Mouse (Mus musculus): ENCODE data around the gene Kank1. TPM values are rescaled to one million over a fixed set of nuclear protein-coding genes. Genes with fewer than 3 reads are reported as not detected.

Gene Kank1
- polyA plus RNA-seq, 1 experiment from 2014 or later, result 20.4 TPM

DNA sequence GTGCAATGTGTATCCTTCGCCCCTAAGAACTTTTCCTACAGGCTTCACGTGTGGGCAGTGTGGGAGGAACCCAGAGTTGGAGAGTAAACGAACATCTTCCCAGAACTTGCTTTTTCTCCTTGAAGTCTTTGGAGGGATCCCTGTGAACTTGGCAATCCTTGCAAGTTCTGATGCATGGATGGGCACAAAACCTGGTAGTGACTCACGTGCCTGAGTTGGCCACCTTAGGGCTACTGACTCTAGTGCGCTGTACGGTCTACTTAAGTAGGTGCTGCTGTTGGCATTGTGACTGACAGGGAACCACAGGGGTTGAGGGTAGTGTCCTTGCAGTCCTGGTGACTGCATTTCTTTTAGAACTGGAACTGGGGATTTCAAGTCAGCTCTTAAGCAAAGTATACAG, 21.5 kb downstream of the Kank1 start:
- Histone ChIP-seq H3K36me3 (no peaks in the 10 kb centered on the region), H3K4me1 (no peaks in the 10 kb centered on the region), H3K9ac (no peak overlapping the region), H3K9me3 (replicated peaks) (no peaks in the 10 kb centered on the region), H3K27ac (no peak overlapping the region), H3K4me2 (replicated peaks) (no peak overlapping the region), H3K27me3 (no peaks in the 10 kb centered on the region), H3K4me3 (no peak overlapping the region)
- no peak for ATAC-seq (ENCODE audit: low FRiP score)
- WGBS, result 88% methylated on average over 6 of the region's 6 CpGs

DNA sequence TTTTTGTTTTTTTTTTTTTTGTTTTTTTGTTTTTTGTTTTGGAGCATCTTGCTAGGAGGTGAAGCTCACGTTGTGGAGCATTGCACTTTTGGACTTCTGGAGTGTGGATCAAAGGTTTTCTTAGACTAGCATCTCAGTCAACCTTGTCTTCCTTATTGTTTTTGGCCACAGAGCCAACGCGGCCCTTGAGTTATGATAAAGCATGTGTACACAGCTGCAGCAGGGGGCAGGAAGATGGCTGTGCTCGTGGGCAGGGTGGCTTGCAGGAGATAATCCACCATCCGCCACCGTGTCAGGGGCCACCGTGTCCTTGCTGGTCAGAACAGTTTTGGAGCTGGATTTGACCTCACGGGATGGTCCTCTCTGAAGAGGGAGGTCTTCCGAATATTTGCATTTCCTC, 29.4 kb downstream of the Kank1 start:
- H3K9ac ChIP-seq, result no peak overlapping the region
- H3K4me2 ChIP-seq (replicated peaks), result no peak overlapping the region
- WGBS, result 47% methylated on average over 9 of the region's 9 CpGs
- 0 out of 2 replicates have a peak, but pooled peaks cover 3% of the 10 kb centered on the region for H3K9me3 ChIP-seq (replicated peaks)
- no peak overlapping the region for H3K4me3 ChIP-seq
- no peak overlapping the region for H3K27ac ChIP-seq
- H3K4me1 ChIP-seq, result peaks cover 7% of the 10 kb centered on the region; the same call in 1 of the 2 replicates
- no peak for ATAC-seq (ENCODE audit: low FRiP score)
- no peaks in the 10 kb centered on the region for H3K36me3 ChIP-seq
- H3K27me3 ChIP-seq, result no peaks in the 10 kb centered on the region

DNA sequence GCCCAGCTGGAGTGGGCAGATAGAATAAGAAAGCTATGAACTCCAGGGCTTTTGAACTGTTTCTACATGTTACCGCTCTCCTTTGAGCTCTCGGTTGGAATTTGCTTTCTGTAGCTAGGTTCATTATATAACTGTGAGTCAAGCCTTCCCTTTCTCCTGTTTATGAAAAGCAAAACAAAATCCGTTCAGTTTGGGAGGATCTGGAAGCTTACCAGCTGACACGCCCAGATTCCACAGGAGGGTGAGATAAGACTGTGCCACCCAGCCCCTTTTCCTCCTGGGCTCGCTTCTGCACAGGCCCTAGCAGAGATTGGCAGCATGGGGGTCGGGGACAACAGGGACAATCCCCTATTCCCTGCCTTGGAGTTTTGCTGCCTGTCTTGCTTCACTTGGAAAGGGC, 30.5 kb downstream of the Kank1 start:
- Histone ChIP-seq H3K27me3 (no peaks in the 10 kb centered on the region), H3K4me3 (no peak overlapping the region), H3K4me2 (replicated peaks) (no peak overlapping the region), H3K27ac (no peak overlapping the region), H3K9me3 (replicated peaks) (0 out of 2 replicates have a peak, but pooled peaks cover 3% of the 10 kb centered on the region), H3K36me3 (no peaks in the 10 kb centered on the region), H3K9ac (no peak overlapping the region), H3K4me1 (peaks cover 7% of the 10 kb centered on the region; the same call in 1 of the 2 replicates)
- ATAC-seq (ENCODE audit: low FRiP score), result no peak
- WGBS, result 42% methylated on average over 6 of the region's 6 CpGs

DNA sequence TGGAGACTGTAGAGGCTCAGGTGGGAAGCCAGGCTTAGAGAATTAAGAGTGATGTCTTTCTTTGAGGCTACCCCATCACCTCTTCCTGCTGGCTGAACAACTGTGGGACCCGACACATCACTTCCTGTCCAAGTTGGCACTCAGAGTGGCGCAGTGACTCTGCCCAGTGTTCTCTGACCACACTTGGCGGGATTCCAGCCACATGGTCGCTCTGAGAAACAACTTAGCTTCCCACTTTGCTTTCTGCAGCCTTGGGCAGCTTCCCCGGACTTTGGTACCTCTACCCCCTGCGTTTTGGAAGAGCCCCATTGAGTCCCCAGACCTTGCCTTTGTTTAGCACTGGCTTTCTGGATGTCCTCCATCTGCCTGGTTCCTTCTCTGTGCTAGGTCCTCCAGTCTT, 31.8 kb downstream of the Kank1 start:
- no peak for ATAC-seq (ENCODE audit: low FRiP score)
- WGBS, result 87% methylated on average over 6 of the region's 6 CpGs

DNA sequence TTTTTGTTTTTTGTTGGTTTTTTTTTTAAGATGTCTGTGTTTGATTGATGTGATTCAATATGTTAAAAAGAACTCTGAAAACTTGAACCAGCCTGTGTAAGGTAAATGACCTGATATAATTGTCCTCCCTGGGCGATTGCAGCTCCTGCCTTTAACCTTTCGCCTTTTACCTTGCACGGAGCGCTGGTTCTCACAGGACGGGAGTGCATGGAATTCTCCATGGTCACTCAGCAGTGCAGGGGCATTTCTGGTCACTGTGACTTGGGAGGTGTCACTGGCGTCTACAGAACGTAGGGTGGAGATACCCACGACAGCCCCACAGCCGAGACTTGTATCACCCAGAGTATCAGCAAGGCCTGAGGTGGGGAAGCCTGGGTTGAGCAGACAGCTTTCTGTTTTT, 34.8 kb downstream of the Kank1 start:
- no peak overlapping the region for H3K4me3 ChIP-seq
- H3K36me3 ChIP-seq, result no peaks in the 10 kb centered on the region
- ATAC-seq (ENCODE audit: low FRiP score), result no peak
- WGBS, result 50% methylated on average over 9 of the region's 9 CpGs
- peaks cover 7% of the 10 kb centered on the region; the same call in 1 of the 2 replicates for H3K4me1 ChIP-seq
- 0 out of 2 replicates have a peak, but pooled peaks cover 3% of the 10 kb centered on the region for H3K9me3 ChIP-seq (replicated peaks)
- H3K9ac ChIP-seq, result no peak overlapping the region
- H3K4me2 ChIP-seq (replicated peaks), result no peak overlapping the region
- H3K27me3 ChIP-seq, result no peaks in the 10 kb centered on the region
- H3K27ac ChIP-seq, result no peak overlapping the region

More for the DNA sequence above, 31.8 kb downstream of the Kank1 start:
- no peaks in the 10 kb centered on the region for H3K27me3 ChIP-seq
- peaks cover 7% of the 10 kb centered on the region; the same call in 1 of the 2 replicates for H3K4me1 ChIP-seq
- H3K9me3 ChIP-seq (replicated peaks), result 0 out of 2 replicates have a peak, but pooled peaks cover 3% of the 10 kb centered on the region
- H3K36me3 ChIP-seq, result no peaks in the 10 kb centered on the region
- no peak overlapping the region for H3K4me3 ChIP-seq
- H3K27ac ChIP-seq, result no peak overlapping the region
- no peak overlapping the region for H3K9ac ChIP-seq
- H3K4me2 ChIP-seq (replicated peaks), result no peak overlapping the region

DNA sequence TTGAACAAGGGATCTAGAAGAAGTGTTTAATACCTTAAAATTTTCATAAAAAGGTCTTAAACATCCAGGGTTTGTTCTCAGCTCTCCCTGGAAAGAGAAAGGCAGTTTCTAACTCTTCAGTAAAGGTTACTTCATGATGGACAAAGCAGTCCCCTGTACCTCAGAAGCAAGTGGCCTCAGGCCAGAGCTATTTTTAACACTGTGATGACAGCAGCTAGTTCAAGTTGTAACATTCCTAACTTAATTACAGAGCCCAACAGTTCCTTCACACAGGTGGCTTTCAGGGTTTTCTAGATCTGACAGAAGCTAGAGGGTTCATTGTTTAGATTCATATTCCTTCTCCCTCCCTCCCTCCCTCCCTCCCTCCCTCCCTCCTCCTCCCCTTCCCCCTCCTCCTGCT, 36.4 kb downstream of the Kank1 start:
- no peak for ATAC-seq (ENCODE audit: low FRiP score)
- no peak overlapping the region for H3K27ac ChIP-seq
- H3K4me1 ChIP-seq, result no peaks in the 10 kb centered on the region
- H3K9ac ChIP-seq, result no peak overlapping the region
- H3K4me3 ChIP-seq, result no peak overlapping the region
- 0 out of 2 replicates have a peak, but pooled peaks cover 3% of the 10 kb centered on the region for H3K9me3 ChIP-seq (replicated peaks)
- H3K36me3 ChIP-seq, result no peaks in the 10 kb centered on the region
- no peaks in the 10 kb centered on the region for H3K27me3 ChIP-seq
- no peak overlapping the region for H3K4me2 ChIP-seq (replicated peaks)

DNA sequence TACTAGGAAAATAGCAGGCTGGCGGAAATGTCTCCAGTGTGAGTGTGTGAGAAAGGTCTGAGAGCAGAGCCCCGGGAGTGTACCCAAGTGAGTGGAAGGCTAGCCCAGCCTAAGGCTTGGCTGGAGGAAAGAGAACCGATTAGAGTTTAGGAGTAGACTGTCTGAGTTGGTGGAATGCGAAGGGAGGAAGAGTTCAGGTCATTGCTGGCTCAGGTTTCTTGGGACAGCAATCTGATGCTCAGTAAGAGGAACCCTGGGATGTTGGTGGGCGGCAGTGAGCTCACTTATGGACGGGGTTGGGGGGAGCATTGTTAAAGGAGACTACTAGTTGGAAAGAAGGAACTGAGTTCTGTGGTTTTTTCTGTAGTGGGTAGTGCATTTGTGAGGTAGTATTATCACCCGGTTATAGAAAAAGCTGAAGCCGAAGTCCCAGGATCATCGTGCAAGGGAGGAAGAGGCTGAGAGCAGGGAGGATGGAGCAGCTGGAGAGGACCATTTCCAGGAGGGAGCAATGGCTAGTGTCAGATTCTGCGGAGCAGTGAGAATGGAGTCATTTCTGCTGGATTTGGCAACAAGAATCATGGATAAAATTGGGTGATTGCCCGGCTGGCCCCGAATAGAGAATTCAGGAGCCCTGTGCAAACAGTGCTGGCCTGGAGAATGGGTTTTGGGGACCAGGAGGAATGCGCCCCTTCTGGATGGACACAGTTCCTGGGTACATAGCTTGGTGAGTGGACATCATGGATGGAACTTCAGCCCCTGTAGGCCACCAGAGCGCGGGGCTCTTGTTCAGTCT, 40.0 kb downstream of the Kank1 start:
- no peak overlapping the region for H3K4me2 ChIP-seq (replicated peaks)
- no peak for ATAC-seq (ENCODE audit: low FRiP score)
- no peaks in the 10 kb centered on the region for H3K27me3 ChIP-seq
- no peaks in the 10 kb centered on the region for H3K4me1 ChIP-seq
- H3K27ac ChIP-seq, result no peak overlapping the region
- WGBS, result 87% methylated on average over 15 of the region's 15 CpGs
- H3K36me3 ChIP-seq, result no peaks in the 10 kb centered on the region
- no peak overlapping the region for H3K4me3 ChIP-seq
- no peaks in the 10 kb centered on the region for H3K9me3 ChIP-seq (replicated peaks)
- no peak overlapping the region for H3K9ac ChIP-seq

DNA sequence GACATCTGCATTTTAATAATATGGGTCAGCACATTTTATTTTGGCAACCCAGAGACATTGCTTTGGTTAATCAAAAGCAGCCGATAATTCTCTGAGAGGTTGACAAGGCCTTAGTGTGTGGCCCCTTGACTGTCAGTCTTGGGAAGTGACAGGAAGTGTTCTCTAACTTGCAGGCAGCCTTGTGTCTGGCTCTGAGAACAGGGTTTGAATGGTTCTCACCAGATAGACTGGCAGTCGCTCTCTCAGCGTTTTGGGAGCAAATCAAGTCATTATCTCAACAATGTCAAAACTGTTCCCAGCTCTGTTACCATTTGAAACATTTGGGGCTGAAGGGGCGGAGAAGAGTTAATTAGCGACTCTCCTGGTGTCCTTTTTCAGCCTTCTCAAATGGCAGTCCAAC, 41.0 kb downstream of the Kank1 start:
- no peak for ATAC-seq (ENCODE audit: low FRiP score)

DNA sequence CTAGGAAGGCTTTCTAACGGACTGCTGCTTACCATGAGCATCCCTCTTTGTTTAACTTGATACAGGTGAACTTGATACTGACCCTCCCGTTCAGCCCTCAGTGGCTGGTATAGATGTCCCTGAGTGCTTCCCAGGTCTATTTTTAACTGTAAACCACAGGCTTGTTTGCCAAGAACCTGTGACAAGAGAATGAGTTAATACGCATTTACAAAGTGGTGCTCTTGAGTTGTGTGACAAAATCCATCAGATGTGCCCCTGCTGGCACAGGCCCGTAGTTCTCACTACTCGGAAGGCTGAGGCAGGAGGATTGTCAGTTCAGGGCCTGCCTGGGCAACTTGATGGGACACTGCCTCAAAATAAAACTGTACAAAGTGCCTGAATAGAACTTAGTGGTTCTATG, 42.8 kb downstream of the Kank1 start:
- Histone ChIP-seq H3K4me3 (no peak overlapping the region), H3K4me1 (no peaks in the 10 kb centered on the region), H3K27me3 (no peaks in the 10 kb centered on the region), H3K4me2 (replicated peaks) (no peak overlapping the region), H3K36me3 (no peaks in the 10 kb centered on the region), H3K9ac (no peak overlapping the region), H3K9me3 (replicated peaks) (no peaks in the 10 kb centered on the region), H3K27ac (no peak overlapping the region)
- WGBS, result 86% methylated on average over 5 of the region's 5 CpGs
- ATAC-seq (ENCODE audit: low FRiP score), result no peak

More for the DNA sequence above, 41.0 kb downstream of the Kank1 start:
- Histone ChIP-seq H3K9me3 (replicated peaks) (no peaks in the 10 kb centered on the region), H3K27me3 (no peaks in the 10 kb centered on the region), H3K36me3 (no peaks in the 10 kb centered on the region), H3K9ac (no peak overlapping the region), H3K4me2 (replicated peaks) (no peak overlapping the region), H3K4me3 (no peak overlapping the region), H3K27ac (no peak overlapping the region), H3K4me1 (no peaks in the 10 kb centered on the region)
- WGBS, result 47% methylated on average over 5 of the region's 5 CpGs

DNA sequence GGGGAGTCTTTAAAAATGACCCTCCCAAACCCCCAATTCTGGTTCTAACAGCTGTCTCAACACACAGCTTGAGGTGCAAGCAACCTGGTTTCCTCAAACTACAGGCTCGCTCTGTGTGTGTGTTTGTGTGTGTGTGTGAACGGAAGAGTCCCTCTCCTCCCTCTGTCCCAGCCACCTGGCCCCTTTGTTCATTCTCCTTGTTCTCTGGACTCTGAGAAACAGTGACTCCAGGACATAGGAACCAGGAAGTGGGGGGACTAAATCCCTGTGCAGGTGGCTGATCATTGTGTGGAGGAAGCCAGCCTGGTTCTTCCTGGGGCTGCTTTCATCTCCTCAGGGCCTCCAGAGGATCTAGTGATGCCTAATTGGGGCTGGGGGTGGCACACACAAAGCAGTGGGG, 46.9 kb downstream of the Kank1 start:
- no peak overlapping the region for H3K4me2 ChIP-seq (replicated peaks)
- H3K9me3 ChIP-seq (replicated peaks), result no peaks in the 10 kb centered on the region
- H3K4me3 ChIP-seq, result no peak overlapping the region
- no peak for ATAC-seq (ENCODE audit: low FRiP score)
- H3K27ac ChIP-seq, result no peak overlapping the region
- H3K36me3 ChIP-seq, result no peaks in the 10 kb centered on the region
- H3K27me3 ChIP-seq, result no peaks in the 10 kb centered on the region
- no peak overlapping the region for H3K9ac ChIP-seq
- WGBS, result 80% methylated on average over 2 of the region's 2 CpGs
- H3K4me1 ChIP-seq, result no peaks in the 10 kb centered on the region

DNA sequence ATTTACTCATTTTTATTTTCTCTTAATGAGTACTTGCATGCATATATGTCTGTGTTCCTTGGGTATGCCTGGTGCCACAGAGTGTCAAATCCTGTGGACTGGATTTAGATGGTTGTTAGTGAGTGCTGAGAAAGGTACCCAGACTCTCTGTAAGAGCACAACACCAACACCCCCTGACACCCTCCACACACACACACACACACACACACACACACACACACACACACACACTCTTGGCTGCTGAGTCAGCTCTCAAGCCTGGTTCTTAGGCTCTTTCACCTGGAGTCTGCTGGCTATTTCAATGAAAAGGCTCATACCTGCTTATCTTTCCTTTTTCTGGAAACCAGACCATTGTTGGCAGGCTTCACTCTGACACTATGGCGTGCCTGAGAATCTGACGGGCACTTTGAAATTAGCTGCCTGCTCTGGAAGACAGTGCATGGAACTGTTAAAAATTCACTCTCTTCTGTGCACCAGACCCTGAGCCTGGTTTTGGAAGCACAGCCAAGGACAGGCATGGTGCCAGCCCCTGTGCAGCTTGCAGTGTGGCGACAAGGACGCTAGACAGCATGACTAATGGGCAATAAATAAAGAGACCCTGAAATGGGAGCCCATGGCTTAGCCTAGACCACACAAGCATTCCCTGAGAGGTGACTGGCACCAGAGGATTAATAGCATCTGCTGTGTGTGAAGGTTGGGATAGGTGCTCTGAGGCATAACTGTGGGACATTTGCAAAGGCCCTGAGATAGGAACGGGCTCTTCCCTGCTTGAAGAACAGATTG, 49.2 kb downstream of the Kank1 start:
- no peak overlapping the region for H3K9ac ChIP-seq
- H3K4me1 ChIP-seq, result no peaks in the 10 kb centered on the region
- H3K36me3 ChIP-seq, result no peaks in the 10 kb centered on the region
- H3K27ac ChIP-seq, result no peak overlapping the region
- peak; percentile 87 for ATAC-seq (ENCODE audit: low FRiP score)
- no peaks in the 10 kb centered on the region for H3K9me3 ChIP-seq (replicated peaks)
- 45% methylated on average over 5 of the region's 5 CpGs for WGBS
- no peak overlapping the region for H3K4me3 ChIP-seq
- no peak overlapping the region for H3K4me2 ChIP-seq (replicated peaks)
- H3K27me3 ChIP-seq, result no peaks in the 10 kb centered on the region

DNA sequence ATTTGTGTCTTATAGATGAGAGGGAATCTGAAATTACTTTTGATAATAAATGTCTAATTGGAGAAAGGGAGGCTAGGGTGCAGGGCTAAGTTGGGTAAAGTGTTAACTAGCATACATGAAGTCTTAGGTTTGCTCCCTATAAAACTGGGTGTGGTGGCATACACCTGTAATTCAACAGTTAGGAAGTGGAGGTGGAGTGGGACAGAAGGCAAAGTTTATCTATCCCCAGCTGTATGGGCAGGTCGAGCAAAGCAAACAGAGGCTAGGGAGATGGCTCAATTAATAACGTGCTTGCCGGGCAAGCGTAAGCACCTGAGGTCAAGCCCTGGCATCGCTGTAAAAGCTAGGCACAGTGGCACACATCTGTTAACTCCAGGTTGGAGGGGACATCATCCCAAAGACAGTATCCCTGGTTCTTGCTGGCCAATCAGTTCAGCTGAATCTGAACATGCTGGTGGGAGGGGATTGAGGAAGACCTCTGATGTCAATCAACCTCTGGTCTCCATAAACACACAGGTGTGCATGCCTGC, 54.3 kb downstream of the Kank1 start:
- Histone ChIP-seq H3K9ac (no peak overlapping the region), H3K36me3 (no peaks in the 10 kb centered on the region)
- WGBS, result 95% methylated on average over 5 of the region's 5 CpGs

More for the DNA sequence above, 54.3 kb downstream of the Kank1 start:
- Histone ChIP-seq H3K27me3 (no peaks in the 10 kb centered on the region), H3K4me2 (replicated peaks) (no peak overlapping the region), H3K4me1 (no peaks in the 10 kb centered on the region), H3K9me3 (replicated peaks) (no peaks in the 10 kb centered on the region), H3K4me3 (no peak overlapping the region), H3K27ac (no peak overlapping the region)
- no peak for ATAC-seq (ENCODE audit: low FRiP score)
